Mouse (Mus musculus): ENCODE measurements around the gene Afp. TPM values are rescaled to one million over a fixed set of nuclear protein-coding genes. Genes with fewer than 3 reads are reported as not detected.

Gene Afp
- total RNA-seq (2015; ENCODE audit: low replicate concordance) (not detected in 2 replicates), total RNA-seq (2017; ENCODE audit: low replicate concordance) (not detected in 2 replicates)

GRCm38 (mm10) chr5:90490518-90490917 lies at the start of gene Afp:
Afp (plus strand) TSS chr5:90490737.
- ATAC-seq (replicated peaks; ENCODE audit: low FRiP score, poor library complexity, severe bottlenecking): no peak

- ATAC-seq (replicated peaks; ENCODE audit: low FRiP score, poor library complexity, severe bottlenecking): no peak
Measured at GRCm38 (mm10) chr5:90447577-90447976, 43.0 kb upstream of the Afp start.

GRCm38 (mm10) chr5:90449961-90450360 lies 40.6 kb upstream of the Afp start:
- ATAC-seq (replicated peaks; ENCODE audit: low FRiP score, poor library complexity, severe bottlenecking): no peak

- ATAC-seq (replicated peaks; ENCODE audit: low FRiP score, poor library complexity, severe bottlenecking): no peak
Measured at GRCm38 (mm10) chr5:90452711-90453110, 37.8 kb upstream of the Afp start.

- no peak for ATAC-seq (replicated peaks; ENCODE audit: low FRiP score, poor library complexity, severe bottlenecking)
Measured at GRCm38 (mm10) chr5:90457241-90457640, 33.3 kb upstream of the Afp start.

GRCm38 (mm10) chr5:90458727-90459126 lies 31.8 kb upstream of the Afp start:
- ATAC-seq (replicated peaks; ENCODE audit: low FRiP score, poor library complexity, severe bottlenecking): no peak

- ATAC-seq (replicated peaks; ENCODE audit: low FRiP score, poor library complexity, severe bottlenecking): no peak
Measured at GRCm38 (mm10) chr5:90460619-90461018, 29.9 kb upstream of the Afp start, which contains the start of gene Alb. Alb (plus strand) TSS chr5:90460897.

- ATAC-seq (replicated peaks; ENCODE audit: low FRiP score, poor library complexity, severe bottlenecking): no peak
Measured at GRCm38 (mm10) chr5:90466806-90467205, 23.7 kb upstream of the Afp start.

GRCm38 (mm10) chr5:90467245-90467644 lies 23.3 kb upstream of the Afp start:
- ATAC-seq (replicated peaks; ENCODE audit: low FRiP score, poor library complexity, severe bottlenecking): no peak

- no peak for ATAC-seq (replicated peaks; ENCODE audit: low FRiP score, poor library complexity, severe bottlenecking)
Measured at GRCm38 (mm10) chr5:90470836-90471235, 19.7 kb upstream of the Afp start.

GRCm38 (mm10) chr5:90473902-90474301 lies 16.6 kb upstream of the Afp start:
- no peak for ATAC-seq (replicated peaks; ENCODE audit: low FRiP score, poor library complexity, severe bottlenecking)

- no peak for ATAC-seq (replicated peaks; ENCODE audit: low FRiP score, poor library complexity, severe bottlenecking)
Measured at GRCm38 (mm10) chr5:90474369-90474768, 16.2 kb upstream of the Afp start.

GRCm38 (mm10) chr5:90476741-90477140 lies 13.8 kb upstream of the Afp start:
- no peak for ATAC-seq (replicated peaks; ENCODE audit: low FRiP score, poor library complexity, severe bottlenecking)

- ATAC-seq (replicated peaks; ENCODE audit: low FRiP score, poor library complexity, severe bottlenecking): no peak
Measured at GRCm38 (mm10) chr5:90477308-90478140, 13.0 kb upstream of the Afp start.

- no peak for ATAC-seq (replicated peaks; ENCODE audit: low FRiP score, poor library complexity, severe bottlenecking)
Measured at GRCm38 (mm10) chr5:90478886-90479285, 11.7 kb upstream of the Afp start.

- ATAC-seq (replicated peaks; ENCODE audit: low FRiP score, poor library complexity, severe bottlenecking): no peak
Measured at GRCm38 (mm10) chr5:90485597-90485996, 4.9 kb upstream of the Afp start.

GRCm38 (mm10) chr5:90488323-90488722 lies 2.2 kb upstream of the Afp start:
- ATAC-seq (replicated peaks; ENCODE audit: low FRiP score, poor library complexity, severe bottlenecking): no peak

GRCm38 (mm10) chr5:90492440-90492839 lies 1.9 kb downstream of the Afp start:
- ATAC-seq (replicated peaks; ENCODE audit: low FRiP score, poor library complexity, severe bottlenecking): no peak

- no peak for ATAC-seq (replicated peaks; ENCODE audit: low FRiP score, poor library complexity, severe bottlenecking)
Measured at GRCm38 (mm10) chr5:90494308-90494707, 3.8 kb downstream of the Afp start.

- no peak for ATAC-seq (replicated peaks; ENCODE audit: low FRiP score, poor library complexity, severe bottlenecking)
Measured at GRCm38 (mm10) chr5:90499509-90499908, 9.0 kb downstream of the Afp start.

- ATAC-seq (replicated peaks; ENCODE audit: low FRiP score, poor library complexity, severe bottlenecking): no peak
Measured at GRCm38 (mm10) chr5:90500714-90501113, 10.2 kb downstream of the Afp start.

- no peak for ATAC-seq (replicated peaks; ENCODE audit: low FRiP score, poor library complexity, severe bottlenecking)
Measured at GRCm38 (mm10) chr5:90501752-90502151, 11.2 kb downstream of the Afp start.
